Mouse (Mus musculus) C2C12 (cell line): Measurements from ENCODE around the gene Rabgef1.

ENCODE experiments used
- CEBPB ChIP-seq: IDR thresholded peaks from one replicate; pipeline ENCODE4 v1.6.1; 2011; ENCODE audit warnings: low read depth, mild to moderate bottlenecking, control low read depth, moderate library complexity
- CTCF ChIP-seq: IDR thresholded peaks from one replicate; pipeline ENCODE4 v1.5.1; 2011; ENCODE audit not compliant: control insufficient read depth, insufficient read depth, insufficient read length
- FOSL1 ChIP-seq: IDR thresholded peaks from one replicate; pipeline ENCODE4 v1.8.0; 2011; ENCODE audit warnings: mild to moderate bottlenecking, low read length; ENCODE audit not compliant: poor library complexity, insufficient read depth, severe bottlenecking
- MAX ChIP-seq: IDR thresholded peaks from one replicate; pipeline ENCODE4 v1.6.1; 2011; ENCODE audit warnings: mild to moderate bottlenecking, control low read depth
- MYOD1 ChIP-seq: IDR thresholded peaks from one replicate; pipeline ENCODE4 v1.6.1; 2011; ENCODE audit warnings: low read depth; ENCODE audit not compliant: control insufficient read depth, insufficient read length
- MYOG ChIP-seq: IDR thresholded peaks from one replicate; pipeline ENCODE4 v1.6.1; 2011; ENCODE audit not compliant: control insufficient read depth, insufficient read length; ENCODE audit errors: extremely low read depth
- USF1 ChIP-seq: IDR thresholded peaks from one replicate; pipeline ENCODE4 v1.6.1; 2011; ENCODE audit warnings: low read depth, mild to moderate bottlenecking, control low read depth, moderate library complexity

DNA sequence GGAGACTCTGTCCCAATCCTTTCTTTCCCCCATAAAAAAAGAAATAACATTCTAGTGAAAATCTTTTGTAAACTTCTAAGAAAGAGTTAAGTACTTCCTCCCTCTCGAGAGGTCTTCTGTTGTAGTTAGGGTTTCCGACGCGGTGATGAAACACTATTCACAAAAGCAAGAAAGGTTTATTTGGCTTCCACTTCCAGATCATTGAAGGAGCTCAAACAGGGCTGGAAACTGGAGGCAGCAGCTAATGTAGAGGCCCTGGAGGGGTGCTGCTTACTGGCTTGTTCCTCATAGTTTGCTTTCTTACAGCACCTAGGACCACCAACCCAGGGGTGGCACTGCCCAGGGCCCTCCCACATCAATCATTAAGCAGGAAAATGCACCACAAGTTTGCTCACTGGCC lies 56.5 kb downstream of the Rabgef1 start:
- TF ChIP-seq MYOD1 (no peak), CTCF (no peak), CEBPB (no peak), USF1 (no peak), MAX (no peak), MYOG (no peak), FOSL1 (no peak)
